Mouse (Mus musculus): ENCODE data around the gene Gpld1. TPM values are rescaled to one million over a fixed set of nuclear protein-coding genes. Genes with fewer than 3 reads are reported as not detected.
"Not testable (repeated sequence)": the region's sequence is repeated elsewhere in the genome, so short reads cannot be mapped to it uniquely, and the experiment has no call there.

Gene Gpld1
- polyA plus RNA-seq, 1 experiment from 2014 or later: 0.79 TPM

DNA sequence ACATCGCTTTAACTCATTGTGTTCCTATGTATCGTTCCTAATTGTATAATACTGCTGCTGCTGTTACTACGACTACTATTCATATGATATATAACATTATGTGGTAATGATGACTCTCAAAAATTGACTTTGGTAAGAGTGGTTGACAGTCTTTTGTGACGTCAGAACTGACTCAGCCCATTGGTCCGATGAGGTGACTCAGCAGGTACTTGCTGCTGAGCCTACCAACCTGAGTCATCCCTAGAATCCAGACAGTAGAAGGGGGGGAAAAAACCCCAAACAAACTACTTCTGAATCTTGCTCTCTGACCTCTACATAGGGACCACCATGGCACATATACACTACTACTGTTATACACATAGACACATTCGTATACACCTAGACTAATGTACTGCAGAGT, 5.9 kb downstream of the Gpld1 start:
- H3K9ac ChIP-seq: no peak overlapping the region
- H3K4me1 ChIP-seq: peaks cover 9% of the 10 kb centered on the region; the same call in 1 of the 2 replicates
- 93% methylated on average over 6 of the region's 6 CpGs for WGBS
- no peaks in the 10 kb centered on the region for H3K27me3 ChIP-seq
- ATAC-seq (ENCODE audit: insufficient number of reproducible peaks, insufficient read depth, low FRiP score, low TSS enrichment, low read depth): no peak
- no peak overlapping the region for H3K27ac ChIP-seq
- H3K9me3 ChIP-seq: no peaks in the 10 kb centered on the region
- H3K36me3 ChIP-seq: no peaks in the 10 kb centered on the region
- H3K4me2 ChIP-seq: no peak overlapping the region
- H3K4me3 ChIP-seq: no peak overlapping the region

- peaks cover 9% of the 10 kb centered on the region; the same call in 1 of the 2 replicates for H3K27me3 ChIP-seq
- no peak for ATAC-seq (ENCODE audit: insufficient number of reproducible peaks, insufficient read depth, low FRiP score, low TSS enrichment, low read depth)
- no peak overlapping the region for H3K4me2 ChIP-seq
- H3K27ac ChIP-seq: no peak overlapping the region
- H3K4me3 ChIP-seq: no peak overlapping the region
- H3K9me3 ChIP-seq: no peaks in the 10 kb centered on the region
- 55% methylated on average over 7 of the region's 7 CpGs for WGBS
- no peaks in the 10 kb centered on the region for H3K36me3 ChIP-seq
- H3K9ac ChIP-seq: no peak overlapping the region
- 0 out of 2 replicates have a peak, but pooled peaks cover 5% of the 10 kb centered on the region for H3K4me1 ChIP-seq
Observed at GRCm38 (mm10) chr13:24952659-24953058, 9.7 kb downstream of the Gpld1 start.

DNA sequence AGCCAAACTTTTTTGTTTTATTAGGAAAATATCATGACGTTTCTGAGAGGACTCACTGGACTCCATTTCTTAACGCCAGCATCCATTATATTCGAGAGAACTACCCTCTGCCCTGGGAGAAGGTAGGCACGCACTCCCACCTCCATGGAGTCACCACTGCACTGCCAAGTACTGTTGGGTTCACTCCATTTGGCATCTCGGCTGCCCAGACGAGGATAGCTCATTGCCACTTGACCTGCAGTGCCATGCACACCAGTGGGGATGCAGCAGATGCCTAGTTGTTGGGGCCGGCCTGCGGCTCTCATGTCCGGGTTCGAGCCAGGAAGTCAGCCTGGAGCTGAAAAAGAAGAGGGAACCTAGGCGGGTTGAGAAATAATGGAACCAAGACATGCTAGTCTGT, 12.1 kb downstream of the Gpld1 start:
- Histone ChIP-seq H3K9ac (no peak overlapping the region), H3K9me3 (no peaks in the 10 kb centered on the region), H3K4me1 (0 out of 2 replicates have a peak, but pooled peaks cover 5% of the 10 kb centered on the region), H3K27ac (no peak overlapping the region), H3K4me2 (no peak overlapping the region), H3K36me3 (no peaks in the 10 kb centered on the region), H3K4me3 (no peak overlapping the region), H3K27me3 (peaks cover 9% of the 10 kb centered on the region; the same call in 1 of the 2 replicates)
- 38% methylated on average over 11 of the region's 11 CpGs for WGBS
- no peak for ATAC-seq (ENCODE audit: insufficient number of reproducible peaks, insufficient read depth, low FRiP score, low TSS enrichment, low read depth)

DNA sequence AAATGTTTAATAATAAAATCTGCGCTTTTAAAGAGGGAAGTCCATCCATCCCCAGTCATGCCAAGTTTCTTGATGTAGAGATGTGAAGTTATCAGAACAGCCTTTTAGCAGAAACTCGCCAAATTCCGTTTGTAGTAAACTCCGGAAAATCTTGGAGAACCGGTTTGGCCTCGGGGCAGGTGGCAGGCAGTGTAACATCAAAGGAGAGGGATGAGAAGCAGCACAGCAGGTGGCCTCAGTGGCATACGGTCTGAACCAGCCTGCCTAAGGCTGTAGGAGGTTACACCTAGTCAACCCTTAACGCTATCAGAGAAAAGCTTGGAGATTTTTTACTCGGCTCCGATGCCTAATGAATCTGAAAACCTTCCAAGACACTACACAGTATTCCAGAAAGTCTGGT, 12.5 kb downstream of the Gpld1 start:
- 7% methylated on average over 10 of the region's 10 CpGs for WGBS
- ATAC-seq (ENCODE audit: insufficient number of reproducible peaks, insufficient read depth, low FRiP score, low TSS enrichment, low read depth): peak; percentile 74; the same call in 1 of the 2 replicates

DNA sequence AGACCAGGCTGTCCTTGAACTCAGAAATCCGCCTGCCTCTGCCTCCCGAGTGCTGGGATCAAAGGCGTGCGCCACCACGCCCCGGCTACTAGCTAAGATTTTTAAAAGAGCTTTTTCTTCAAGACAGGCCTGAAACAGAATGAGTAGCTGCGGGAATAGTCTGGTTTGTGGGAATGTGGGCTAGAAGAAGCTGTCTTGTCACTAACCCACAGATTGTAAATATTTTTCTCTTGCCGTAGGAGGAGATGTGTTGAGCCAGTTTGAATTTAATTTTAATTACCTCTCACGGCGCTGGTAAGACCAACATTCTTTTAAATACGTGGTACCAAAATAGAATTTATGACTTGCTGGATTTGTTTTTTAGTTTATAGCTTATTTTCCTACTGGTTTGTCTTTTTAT, 15.7 kb downstream of the Gpld1 start:
- Histone ChIP-seq H3K27me3 (peaks cover 9% of the 10 kb centered on the region; the same call in 1 of the 2 replicates), H3K36me3 (no peaks in the 10 kb centered on the region), H3K4me2 (no peak overlapping the region), H3K27ac (no peak overlapping the region), H3K4me3 (no peak overlapping the region), H3K9me3 (no peaks in the 10 kb centered on the region), H3K9ac (no peak overlapping the region), H3K4me1 (no peaks in the 10 kb centered on the region)
- WGBS: 85% methylated on average over 11 of the region's 11 CpGs
- ATAC-seq (ENCODE audit: insufficient number of reproducible peaks, insufficient read depth, low FRiP score, low TSS enrichment, low read depth): no peak

More for the DNA sequence above, 12.5 kb downstream of the Gpld1 start:
- H3K9me3 ChIP-seq: no peaks in the 10 kb centered on the region
- H3K4me1 ChIP-seq: 0 out of 2 replicates have a peak, but pooled peaks cover 5% of the 10 kb centered on the region
- H3K9ac ChIP-seq: no peak overlapping the region
- no peak overlapping the region for H3K4me2 ChIP-seq
- no peak overlapping the region for H3K4me3 ChIP-seq
- peaks cover 9% of the 10 kb centered on the region; the same call in 1 of the 2 replicates for H3K27me3 ChIP-seq
- no peak overlapping the region for H3K27ac ChIP-seq
- no peaks in the 10 kb centered on the region for H3K36me3 ChIP-seq

GRCm38 (mm10) chr13:24960084-24960483, 17.1 kb downstream of the Gpld1 start:
- H3K9ac ChIP-seq: no peak overlapping the region
- ATAC-seq (ENCODE audit: insufficient number of reproducible peaks, insufficient read depth, low FRiP score, low TSS enrichment, low read depth): no peak
- H3K27ac ChIP-seq: no peak overlapping the region
- H3K4me2 ChIP-seq: no peak overlapping the region
- peaks cover under 1% of the 10 kb centered on the region; the same call in 1 of the 2 replicates for H3K4me1 ChIP-seq
- peaks cover 5% of the 10 kb centered on the region; the same call in 1 of the 2 replicates for H3K27me3 ChIP-seq
- 72% methylated on average over 3 of the region's 3 CpGs for WGBS
- H3K36me3 ChIP-seq: no peaks in the 10 kb centered on the region
- H3K4me3 ChIP-seq: no peak overlapping the region
- H3K9me3 ChIP-seq: no peaks in the 10 kb centered on the region

DNA sequence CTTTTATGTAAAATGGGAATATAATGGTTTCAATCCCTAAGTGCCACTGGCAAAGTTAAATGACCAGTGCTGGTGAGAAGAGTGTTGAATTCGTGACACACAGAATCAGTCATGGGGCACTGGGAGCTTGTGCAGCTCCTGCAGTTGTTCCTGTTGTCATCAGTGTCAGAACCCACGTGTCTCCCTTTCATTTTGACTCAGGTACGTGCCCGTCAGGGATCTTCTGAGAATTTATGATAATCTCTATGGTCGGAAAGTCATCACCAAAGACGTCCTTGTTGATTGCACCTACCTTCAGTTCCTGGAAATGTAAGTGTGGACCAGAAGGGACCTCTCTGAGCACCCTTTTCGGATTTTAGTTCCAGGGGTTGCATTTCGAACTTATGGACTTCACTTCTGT, 19.2 kb downstream of the Gpld1 start:
- Histone ChIP-seq H3K9me3 (no peaks in the 10 kb centered on the region), H3K36me3 (no peaks in the 10 kb centered on the region), H3K4me3 (no peak overlapping the region), H3K27ac (no peak overlapping the region), H3K4me2 (no peak overlapping the region), H3K9ac (no peak overlapping the region), H3K4me1 (peaks cover 11% of the 10 kb centered on the region), H3K27me3 (no peaks in the 10 kb centered on the region)
- ATAC-seq (ENCODE audit: insufficient number of reproducible peaks, insufficient read depth, low FRiP score, low TSS enrichment, low read depth): no peak
- whole genome bisulfite sequencing: 83% methylated on average over 8 of the region's 8 CpGs

- Histone ChIP-seq H3K4me2 (peak overlapping the region; percentile 64), H3K9me3 (no peaks in the 10 kb centered on the region), H3K9ac (peak overlapping the region; percentile 57), H3K4me1 (peaks cover 11% of the 10 kb centered on the region), H3K27me3 (no peaks in the 10 kb centered on the region), H3K36me3 (no peaks in the 10 kb centered on the region), H3K27ac (no peak overlapping the region), H3K4me3 (peak overlapping the region; percentile 40)
- no peak for ATAC-seq (ENCODE audit: insufficient number of reproducible peaks, insufficient read depth, low FRiP score, low TSS enrichment, low read depth)
- WGBS: 14% methylated on average over 15 of the region's 15 CpGs
Observed at GRCm38 (mm10) chr13:24965130-24965845, 22.3 kb downstream of the Gpld1 start.

DNA sequence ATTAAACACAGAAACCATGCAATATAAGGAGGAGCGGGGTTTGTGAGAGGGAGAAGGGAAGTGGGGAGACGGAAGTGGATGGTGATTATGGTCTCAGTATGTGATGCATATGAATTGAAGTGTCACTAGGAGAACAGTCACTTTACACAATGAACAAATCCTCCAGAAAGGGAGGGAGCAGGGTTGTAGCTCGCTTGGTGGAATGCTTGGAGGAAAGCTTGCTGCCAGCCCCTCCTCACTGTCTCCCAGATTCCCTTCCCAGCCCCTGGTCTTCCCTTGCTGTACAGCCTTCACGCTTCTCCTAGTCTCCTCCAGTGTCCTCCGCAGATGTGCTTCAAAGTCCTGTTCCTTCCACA, 22.9 kb downstream of the Gpld1 start:
- no peaks in the 10 kb centered on the region for H3K27me3 ChIP-seq
- H3K9me3 ChIP-seq: no peaks in the 10 kb centered on the region
- H3K27ac ChIP-seq: no peak overlapping the region
- peak overlapping the region; percentile 57 for H3K9ac ChIP-seq
- peaks cover 11% of the 10 kb centered on the region for H3K4me1 ChIP-seq
- H3K36me3 ChIP-seq: no peaks in the 10 kb centered on the region
- no peak for ATAC-seq (ENCODE audit: insufficient number of reproducible peaks, insufficient read depth, low FRiP score, low TSS enrichment, low read depth)
- peak overlapping the region; percentile 64 for H3K4me2 ChIP-seq
- 23% methylated on average over 5 of the region's 5 CpGs for WGBS
- peak overlapping the region; percentile 40 for H3K4me3 ChIP-seq

DNA sequence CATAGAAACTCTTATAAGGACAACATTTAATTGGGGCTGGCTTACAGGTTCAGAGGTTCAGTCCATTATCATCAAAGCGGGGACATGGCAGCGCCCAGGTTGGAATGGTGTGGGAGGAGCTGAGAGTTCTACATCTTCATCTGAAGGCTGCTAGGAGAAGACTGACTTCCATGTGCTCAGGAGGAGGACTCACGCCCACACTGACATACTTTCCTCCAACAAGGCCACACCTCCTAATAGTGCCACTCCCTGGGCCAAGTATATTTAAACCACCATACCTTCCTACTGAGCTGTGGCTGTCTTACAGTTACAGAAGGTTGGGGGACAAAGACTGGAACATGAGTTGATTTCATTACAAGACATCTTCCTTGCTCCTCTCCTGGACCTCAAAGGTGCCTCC, 28.8 kb downstream of the Gpld1 start:
- H3K4me3 ChIP-seq; H3K4me2 ChIP-seq; ATAC-seq (ENCODE audit: insufficient number of reproducible peaks, insufficient read depth, low FRiP score, low TSS enrichment, low read depth); H3K27me3 ChIP-seq; H3K9ac ChIP-seq; H3K4me1 ChIP-seq; H3K27ac ChIP-seq; H3K36me3 ChIP-seq; H3K9me3 ChIP-seq: not testable (repeated sequence)
- 83% methylated on average over 3 of the region's 3 CpGs for WGBS

- no peak overlapping the region for H3K9ac ChIP-seq
- H3K4me3 ChIP-seq: no peak overlapping the region
- 47% methylated on average over 4 of the region's 4 CpGs for WGBS
- ATAC-seq (ENCODE audit: insufficient number of reproducible peaks, insufficient read depth, low FRiP score, low TSS enrichment, low read depth): 0 out of 2 replicates have a peak, but pooled peaks have one; percentile 23
- H3K27ac ChIP-seq: no peak overlapping the region
- no peaks in the 10 kb centered on the region for H3K27me3 ChIP-seq
- H3K4me2 ChIP-seq: no peak overlapping the region
- H3K9me3 ChIP-seq: no peaks in the 10 kb centered on the region
- no peaks in the 10 kb centered on the region for H3K4me1 ChIP-seq
- no peaks in the 10 kb centered on the region for H3K36me3 ChIP-seq
Observed at GRCm38 (mm10) chr13:24976384-24976783, 33.4 kb downstream of the Gpld1 start.

DNA sequence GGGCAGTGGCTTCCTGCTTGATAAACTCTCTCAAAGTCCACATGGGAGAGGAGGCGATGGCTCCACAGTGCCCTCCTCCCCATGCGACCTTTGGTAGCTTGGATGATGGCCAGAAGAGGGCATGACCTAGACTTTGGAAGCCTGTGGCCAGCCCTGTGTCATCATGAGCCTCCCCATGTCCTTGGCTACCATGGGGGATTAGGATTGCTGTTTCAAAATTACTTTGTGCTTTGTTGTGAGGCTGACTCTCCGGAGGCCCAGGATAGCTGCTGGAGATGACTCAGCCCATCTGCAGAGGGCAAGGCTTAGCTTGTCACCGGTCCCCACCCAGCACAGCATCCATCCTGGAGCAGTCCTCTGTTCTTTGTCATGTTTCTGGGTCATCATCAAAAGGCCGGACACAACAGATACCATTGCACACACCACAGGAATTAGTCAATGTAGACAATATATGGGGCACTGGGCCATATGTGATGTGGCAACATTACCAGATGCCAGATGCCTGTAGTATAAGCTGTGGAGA, 34.9 kb downstream of the Gpld1 start:
- Histone ChIP-seq H3K36me3 (no peaks in the 10 kb centered on the region), H3K4me3 (no peak overlapping the region), H3K4me2 (no peak overlapping the region), H3K4me1 (no peaks in the 10 kb centered on the region), H3K27ac (no peak overlapping the region), H3K9me3 (no peaks in the 10 kb centered on the region), H3K9ac (no peak overlapping the region), H3K27me3 (no peaks in the 10 kb centered on the region)
- no peak for ATAC-seq (ENCODE audit: insufficient number of reproducible peaks, insufficient read depth, low FRiP score, low TSS enrichment, low read depth)
- WGBS: 87% methylated on average over 5 of the region's 5 CpGs

Measured in embryonic facial prominence, embryonic 13.5 days (tissue).